Mouse (Mus musculus) Muller cell, postnatal 12 days (primary cell): ENCODE measurements around the gene Anapc2.

Experiments used
- DNase-seq: peaks from one replicate; pipeline ENCODE4 v3.0.0-alpha.2; 2015; ENCODE audit errors: inconsistent ontology term

Gene Anapc2

GRCm38 (mm10) chr2:25271827-25272511 is at the start of gene Anapc2, which contains the start of gene Ssna1:
Gene Anapc2, plus strand, starts transcription at chr2:25272478.
Gene Ssna1, minus strand, starts transcription at chr2:25272438.
- DNase-seq: peak; percentile 98

- DNase-seq: peak; percentile 88
Measured at GRCm38 (mm10) chr2:25223681-25224491, 48.4 kb upstream of the Anapc2 start.

- no peak for DNase-seq
Measured at GRCm38 (mm10) chr2:25224492-25224765, 47.8 kb upstream of the Anapc2 start, which contains the start of gene Tubb4b. Gene Tubb4b, minus strand, starts transcription at chr2:25224702.

DNA sequence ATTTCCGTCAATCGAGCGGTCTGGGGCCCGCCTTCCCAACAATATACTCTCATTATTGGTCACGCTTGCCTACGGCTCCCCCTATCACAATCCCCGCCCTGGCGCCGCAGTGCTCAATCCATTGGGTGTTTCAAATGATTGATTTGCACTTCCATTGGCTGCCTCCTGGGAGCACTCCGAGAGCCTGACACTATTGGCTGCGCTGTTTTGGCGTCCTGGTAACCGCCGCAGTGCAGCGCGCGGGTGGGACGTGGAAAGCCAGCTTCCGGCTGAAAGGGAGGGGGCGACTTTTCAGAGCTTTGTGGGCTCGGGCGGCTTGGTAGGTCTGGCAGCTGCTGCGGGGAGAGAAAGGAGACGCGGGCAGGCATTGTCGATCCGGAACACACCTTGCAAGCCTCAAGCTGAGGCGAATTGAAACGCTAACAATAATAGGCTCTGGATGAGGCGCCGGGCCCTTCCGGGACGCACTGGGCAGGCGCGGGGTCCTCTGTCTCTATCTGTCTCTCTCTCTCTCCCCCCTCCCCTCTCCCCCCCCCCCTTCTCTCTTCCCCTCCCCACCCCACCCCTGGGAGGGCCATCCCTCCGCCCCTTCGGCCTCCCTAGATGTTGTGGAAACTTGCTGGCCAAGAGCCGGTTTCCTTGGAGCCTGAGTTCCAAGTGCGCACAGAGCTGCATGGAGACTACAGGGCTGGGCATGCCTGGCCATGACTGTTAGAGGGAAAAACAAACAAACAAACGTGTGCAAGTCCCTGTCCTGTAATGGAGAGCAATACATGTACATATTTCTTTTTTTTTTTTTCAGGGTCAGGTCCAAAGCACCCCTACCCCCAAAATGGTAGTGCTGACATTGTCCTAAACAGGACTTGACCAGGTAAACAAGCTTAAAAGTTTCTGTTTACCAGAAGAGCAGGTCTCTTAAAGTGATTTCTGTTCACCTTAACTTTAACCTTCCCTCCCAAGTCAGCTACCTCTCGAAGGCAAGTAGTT is 47.2 kb upstream of the Anapc2 start:
- peak; percentile 99 for DNase-seq

GRCm38 (mm10) chr2:25225811-25226379 is 46.4 kb upstream of the Anapc2 start:
- DNase-seq: no peak

GRCm38 (mm10) chr2:25226864-25227263 is 45.4 kb upstream of the Anapc2 start:
- DNase-seq: peak; percentile 24

DNA sequence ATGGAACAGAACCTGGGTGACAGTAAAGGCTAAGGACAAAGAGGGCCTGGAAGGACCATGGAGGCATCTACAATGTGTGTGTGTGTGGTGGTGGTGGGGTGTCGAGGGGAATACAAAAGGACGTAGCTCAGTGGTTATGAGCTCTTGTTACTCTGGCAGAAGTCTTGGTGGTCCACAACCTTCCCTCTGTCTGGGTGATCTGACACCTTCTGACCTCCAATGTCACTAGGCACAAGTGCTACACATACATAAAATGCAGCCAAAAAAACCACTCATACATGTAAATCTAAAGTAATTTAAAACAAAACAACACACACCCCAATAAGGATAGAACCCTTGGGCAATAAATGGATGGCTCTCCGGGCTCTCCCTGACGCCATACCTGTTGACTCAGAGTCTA is 44.9 kb upstream of the Anapc2 start:
- DNase-seq: no peak

DNA sequence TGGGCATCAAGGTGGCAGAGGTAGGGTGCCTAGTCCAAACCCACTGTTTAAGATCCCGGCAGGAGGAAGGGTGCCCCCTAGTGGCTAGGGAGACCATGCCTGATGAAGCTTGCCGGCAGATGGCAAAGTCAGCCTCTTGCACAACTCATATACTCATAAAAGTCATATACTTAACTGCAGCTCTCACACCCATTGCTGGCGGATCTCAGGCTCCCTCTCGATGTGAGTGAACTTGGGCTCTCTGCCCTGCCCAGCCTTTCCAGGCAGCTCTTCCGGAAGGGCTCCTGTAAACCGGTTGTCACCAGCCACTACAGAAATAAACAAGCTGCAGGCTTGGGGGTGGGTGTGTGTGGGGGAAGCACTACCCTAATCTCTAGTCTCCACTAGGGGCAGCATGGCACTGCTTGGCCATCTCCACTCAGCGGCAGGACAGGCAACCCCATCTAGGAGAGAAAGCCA is 43.8 kb upstream of the Anapc2 start:
- peak; percentile 89 for DNase-seq

DNA sequence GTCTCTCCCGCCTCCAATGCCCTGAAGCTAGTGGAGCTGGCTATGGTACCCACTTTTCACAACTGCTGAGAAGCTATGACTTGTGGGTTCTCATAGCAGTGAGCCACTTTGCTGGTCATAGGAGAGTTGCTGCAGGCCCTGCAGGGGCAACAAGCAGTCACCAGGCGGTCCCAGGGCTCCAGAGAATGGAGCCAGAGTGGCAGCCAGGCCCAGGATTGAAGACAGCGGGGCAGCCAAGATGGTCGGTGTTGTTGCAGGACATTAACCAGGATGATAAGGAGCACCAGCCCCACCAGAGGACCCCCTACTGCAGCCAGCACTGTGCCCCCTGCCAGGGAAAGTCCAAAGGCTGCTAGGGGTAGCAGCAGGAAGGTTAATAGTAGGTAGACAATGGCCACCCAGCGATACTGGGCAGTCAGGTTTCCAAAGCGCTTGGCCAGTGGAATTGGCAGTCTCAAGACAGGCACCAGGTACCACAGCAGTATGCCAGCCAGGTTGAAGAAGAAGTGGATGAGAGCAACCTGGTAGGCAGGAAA is 43.2 kb upstream of the Anapc2 start:
- DNase-seq: no peak

GRCm38 (mm10) chr2:25229582-25229981 is 42.7 kb upstream of the Anapc2 start:
- no peak for DNase-seq

GRCm38 (mm10) chr2:25230581-25230980 is 41.7 kb upstream of the Anapc2 start:
- no peak for DNase-seq

GRCm38 (mm10) chr2:25231038-25231437 is 41.2 kb upstream of the Anapc2 start:
- DNase-seq: no peak

DNA sequence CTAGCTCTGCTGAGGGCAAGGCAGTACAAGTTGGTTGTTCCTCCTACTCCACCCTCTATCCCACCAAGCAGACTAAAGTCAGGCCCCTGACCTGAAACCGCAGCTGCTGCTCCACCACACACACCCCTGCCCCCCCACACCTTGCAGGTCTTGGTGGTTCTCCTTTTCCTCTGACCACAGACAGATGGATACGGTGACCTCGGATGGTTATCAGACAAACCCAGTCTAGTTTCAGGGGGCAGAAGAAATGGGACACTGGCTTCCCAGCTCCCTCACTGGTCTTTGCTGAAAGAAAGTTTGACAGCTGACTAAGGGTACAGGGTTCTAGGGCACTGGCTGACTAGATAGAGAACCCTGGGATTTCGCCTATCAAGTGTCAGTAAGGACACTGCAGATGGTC is 38.9 kb upstream of the Anapc2 start:
- DNase-seq: no peak

- DNase-seq: no peak
Measured at GRCm38 (mm10) chr2:25234050-25234449, 38.2 kb upstream of the Anapc2 start, which contains the start of gene Slc34a3. Gene Slc34a3, minus strand, starts transcription at chr2:25234364.

DNA sequence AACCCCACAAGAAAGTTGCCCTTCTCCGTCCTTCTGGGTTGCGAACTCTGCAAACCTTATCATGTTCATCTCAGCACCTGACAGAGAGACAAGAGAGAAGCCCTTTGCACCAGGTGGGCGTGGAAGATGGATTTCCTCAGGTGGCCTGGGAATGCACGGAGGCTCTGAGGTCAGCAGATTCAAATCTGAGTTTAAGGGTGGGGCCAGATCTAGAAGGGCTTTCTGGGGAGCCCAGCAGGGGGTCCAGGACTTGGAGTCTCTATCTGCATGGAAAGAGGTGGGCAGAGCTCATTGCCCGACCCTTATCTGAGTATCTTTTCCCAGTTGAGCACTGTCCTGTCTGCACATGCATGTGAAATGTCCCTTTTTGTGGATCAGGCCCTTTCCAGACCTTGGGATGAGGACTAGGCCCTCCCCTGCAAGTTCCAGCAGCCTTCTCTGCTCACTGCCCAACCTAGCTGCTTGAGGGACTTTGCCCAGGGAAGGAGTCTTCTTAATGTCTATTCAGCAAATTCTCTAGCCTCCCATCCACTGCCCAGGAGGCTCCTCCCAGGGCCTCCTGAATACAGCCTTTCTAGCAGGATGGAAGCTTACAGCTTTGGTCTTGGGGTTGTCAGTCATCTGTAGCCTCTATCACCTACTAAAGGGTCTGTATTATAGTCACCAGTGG is 37.6 kb upstream of the Anapc2 start:
- DNase-seq: no peak

DNA sequence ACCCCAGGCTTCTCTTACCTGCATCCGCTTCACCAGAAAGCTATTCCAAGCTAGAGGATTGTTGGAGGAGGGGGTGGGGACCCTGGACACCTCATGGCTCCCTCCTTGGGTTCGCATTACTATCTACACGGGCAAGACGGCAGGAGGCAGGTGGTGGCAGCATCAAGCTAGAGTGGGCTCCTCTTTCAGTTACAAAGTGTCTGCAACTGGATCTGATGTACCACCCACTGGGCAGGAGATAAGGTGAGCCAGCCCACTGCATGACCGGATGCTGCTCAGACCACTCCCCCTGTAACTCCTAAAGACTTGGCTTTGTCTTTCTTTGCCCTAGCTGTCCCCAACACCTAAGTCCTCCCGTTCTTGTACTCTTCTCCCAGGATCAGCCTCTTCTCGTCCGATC is 35.7 kb upstream of the Anapc2 start, which contains the start of gene Rnf224:
Gene Rnf224, minus strand, starts transcription at position 174 of the 400 bp plus-strand sequence.
- no peak for DNase-seq

- DNase-seq: no peak
Measured at GRCm38 (mm10) chr2:25237522-25237921, 34.8 kb upstream of the Anapc2 start.

DNA sequence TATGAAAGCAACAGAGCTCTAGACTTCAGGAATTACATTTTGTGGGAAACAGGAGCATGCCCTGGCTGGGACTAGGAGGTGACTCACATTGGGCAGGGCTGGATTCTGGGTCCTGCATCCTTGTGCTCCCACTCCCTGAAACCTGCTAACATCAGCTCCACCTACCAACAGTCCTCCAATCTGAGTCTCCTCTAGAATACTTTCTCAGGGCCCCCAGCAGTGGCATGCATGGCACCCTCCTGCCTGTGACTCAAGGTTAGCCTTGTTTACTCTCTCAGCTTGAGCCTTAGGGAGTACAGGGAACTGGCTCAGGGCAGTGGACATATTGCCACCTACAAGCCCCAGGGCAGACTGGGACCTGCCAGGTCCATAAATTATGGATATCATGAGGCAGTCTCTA is 34.2 kb upstream of the Anapc2 start:
- DNase-seq: no peak

- DNase-seq: no peak
Measured at GRCm38 (mm10) chr2:25239766-25240165, 32.5 kb upstream of the Anapc2 start.

GRCm38 (mm10) chr2:25240310-25240709 is 32.0 kb upstream of the Anapc2 start:
- no peak for DNase-seq
